ENCODE assay signal across 14 mouse cellular contexts in the genomic region with DNA sequence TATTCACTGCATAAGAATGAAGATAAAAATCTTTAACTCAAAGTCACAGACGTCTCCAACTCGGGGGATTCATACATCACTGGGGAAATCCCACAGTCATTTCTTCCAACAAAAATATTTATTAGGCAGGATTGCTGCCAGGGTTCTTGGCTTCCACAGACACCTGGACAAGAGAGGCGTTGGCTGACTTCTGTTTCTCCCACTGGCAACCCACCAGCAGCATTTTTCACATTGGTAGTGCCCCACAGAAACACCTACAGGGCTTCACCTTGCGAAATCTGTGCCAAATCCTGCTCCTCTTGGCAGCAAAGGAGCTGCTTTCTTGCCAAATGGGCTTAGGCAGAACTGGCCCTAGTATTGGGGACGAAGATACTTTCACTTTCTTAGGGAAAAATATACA.
DNase-seq lines count a peak whose midpoint lies in the region; ATAC-seq and TF ChIP-seq lines count a peak whose summit lies in the region.
"Had no signal": no experiment of that assay in that cellular context is flagged by ENCODE, and none has a peak within 500 bp of the region (broad histone marks: within the 10 kb centered on the region; RNA-seq: fewer than 3 reads in every experiment).

No protein-coding gene starts in this region.

- H3K9me3 ChIP-seq in hindbrain, embryonic 15.5 days, result no peaks in the 10 kb centered on the region
- H3K9me3 ChIP-seq in hindbrain, embryonic 13.5 days, result no peaks in the 10 kb centered on the region
- no peaks in the 10 kb centered on the region for H3K9me3 ChIP-seq in lung, postnatal 0 days (ENCODE audit: low read length)
- H3K9me3 ChIP-seq: forebrain, embryonic 12.5 days; heart, embryonic 13.5 days; limb, embryonic 12.5 days had no signal

- ATAC-seq in hindbrain, embryonic 15.5 days (ENCODE audit: low FRiP score, low read depth), result no peak
- no peak for ATAC-seq in hindbrain, embryonic 13.5 days (ENCODE audit: low FRiP score)
- ATAC-seq in lung, postnatal 0 days, result no peak
- ATAC-seq in activated CD4-positive, CD25-positive, alpha-beta regulatory T cell, adult 4 months, result no peak

- peaks cover 28% of the 10 kb centered on the region for H3K4me1 ChIP-seq in hindbrain, embryonic 15.5 days (replicated peaks)
- H3K4me1 ChIP-seq in hindbrain, embryonic 13.5 days (replicated peaks), result peaks cover 35% of the 10 kb centered on the region
- H3K4me1 ChIP-seq in lung, postnatal 0 days (ENCODE audit: insufficient read depth, low read depth, low read length), result no peaks in the 10 kb centered on the region
- H3K4me1 ChIP-seq: heart, embryonic 13.5 days; megakaryocyte, embryonic 14.5 days had no signal

- peak; percentile 4 for DNase-seq in lung, postnatal 14 days
- no peak for DNase-seq in lung, postnatal 0 days (ENCODE audit: low spot score)
- DNase-seq in cerebellum, adult 18-20 months, result peak; percentile 79 to 83
- peak; percentile 28 for DNase-seq in lung, postnatal 36 days
- DNase-seq in layer of hippocampus, adult 11-12 months (ENCODE audit: low spot score), result no peak
- DNase-seq: thymus, postnatal 14 days had no signal

- TF ChIP-seq EP300 in lung, postnatal 0 days (IDR thresholded peaks at IDR 0.05), result no peak

- 57% methylated on average over 5 of the region's 5 CpGs for WGBS in hindbrain, embryonic 15.5 days
- 79% methylated on average over 5 of the region's 5 CpGs for WGBS in hindbrain, embryonic 13.5 days
- 64% methylated on average over 5 of the region's 5 CpGs for WGBS in lung, postnatal 0 days

- H3K9ac ChIP-seq in hindbrain, embryonic 15.5 days, result no peak overlapping the region
- H3K9ac ChIP-seq in hindbrain, embryonic 13.5 days, result no peak overlapping the region
- H3K9ac ChIP-seq in lung, postnatal 0 days (replicated peaks; ENCODE audit: low read depth), result no peak overlapping the region
- H3K9ac ChIP-seq: forebrain, embryonic 12.5 days; heart, embryonic 13.5 days; limb, embryonic 12.5 days had no signal

- no peak overlapping the region for H3K4me2 ChIP-seq in hindbrain, embryonic 15.5 days
- H3K4me2 ChIP-seq in hindbrain, embryonic 13.5 days, result no peak overlapping the region
- H3K4me2 ChIP-seq in lung, postnatal 0 days (replicated peaks; ENCODE audit: low read depth, low read length), result no peak overlapping the region
- H3K4me2 ChIP-seq: forebrain, embryonic 12.5 days; heart, embryonic 13.5 days; limb, embryonic 12.5 days had no signal

- H3K27ac ChIP-seq in hindbrain, embryonic 15.5 days (replicated peaks), result 0 out of 2 replicates have a peak overlapping the region, but pooled peaks have one; percentile 0
- no peak overlapping the region for H3K27ac ChIP-seq in hindbrain, embryonic 13.5 days
- H3K27ac ChIP-seq in lung, postnatal 0 days (ENCODE audit: low read length), result no peak overlapping the region
- H3K27ac ChIP-seq: forebrain, embryonic 12.5 days; heart, embryonic 13.5 days; kidney, postnatal 0 days; limb, embryonic 12.5 days had no signal

- no peak overlapping the region for H3K4me3 ChIP-seq in hindbrain, embryonic 15.5 days
- no peak overlapping the region for H3K4me3 ChIP-seq in hindbrain, embryonic 13.5 days
- no peak overlapping the region for H3K4me3 ChIP-seq in lung, postnatal 0 days (ENCODE audit: low read depth, low read length)
- H3K4me3 ChIP-seq: forebrain, embryonic 12.5 days; heart, embryonic 13.5 days; limb, embryonic 12.5 days; megakaryocyte, embryonic 14.5 days had no signal

- TF ChIP-seq CTCF in lung, postnatal 0 days (IDR thresholded peaks at IDR 0.05), result no peak

- H3K36me3 ChIP-seq in hindbrain, embryonic 15.5 days, result no peaks in the 10 kb centered on the region
- H3K36me3 ChIP-seq in hindbrain, embryonic 13.5 days, result no peaks in the 10 kb centered on the region
- H3K36me3 ChIP-seq in lung, postnatal 0 days (ENCODE audit: insufficient read depth, low read length), result no peaks in the 10 kb centered on the region
- H3K36me3 ChIP-seq: forebrain, embryonic 12.5 days; heart, embryonic 13.5 days; limb, embryonic 12.5 days had no signal

- H3K27me3 ChIP-seq in hindbrain, embryonic 15.5 days, result no peaks in the 10 kb centered on the region
- no peaks in the 10 kb centered on the region for H3K27me3 ChIP-seq in hindbrain, embryonic 13.5 days
- H3K27me3 ChIP-seq in lung, postnatal 0 days (replicated peaks; ENCODE audit: insufficient read depth, low read length), result no peaks in the 10 kb centered on the region
- H3K27me3 ChIP-seq: forebrain, embryonic 12.5 days; heart, embryonic 13.5 days; limb, embryonic 12.5 days; megakaryocyte, embryonic 14.5 days had no signal

Comparison
In these comparisons a context has a peak if more than half of its experiments do, and no peak if none do; other contexts are left out.
1. DNase-seq: peak in lung, postnatal 14 days (single experiment), cerebellum, adult 18-20 months (2 of 2) and lung, postnatal 36 days (single experiment); none in lung, postnatal 0 days (single experiment) and layer of hippocampus, adult 11-12 months (single experiment).